Comparison of ENCODE assay signal across 9 mouse cellular contexts in genomic region chr7:100645147-100645546, GRCm38 (mm10). TPM values are rescaled to one million over a fixed set of nuclear protein-coding genes. Genes with fewer than 3 reads are reported as not detected.
DNase-seq lines count a peak whose midpoint lies in the region; ATAC-seq and TF ChIP-seq lines count a peak whose summit lies in the region.
"Had no signal": no experiment of that assay in that cellular context is flagged by ENCODE, and none has a peak within 500 bp of the region (broad histone marks: within the 10 kb centered on the region; RNA-seq: fewer than 3 reads in every experiment).

No protein-coding gene starts in this region.

- no peaks in the 10 kb centered on the region for H3K27me3 ChIP-seq in hindbrain, embryonic 14.5 days (ENCODE audit: control insufficient read depth, insufficient read depth, low read length)
- no peaks in the 10 kb centered on the region for H3K27me3 ChIP-seq in small intestine, adult 2 months (ENCODE audit: control insufficient read depth, insufficient read depth, low read length)
- H3K27me3 ChIP-seq: embryonic facial prominence, embryonic 12.5 days had no signal

- peak; percentile 21 for DNase-seq in ovary, postnatal 10 days (ENCODE audit: low spot score)
- DNase-seq in ovary, adult 18-20 months (ENCODE audit: low spot score) = no peak
- peak; percentile 57 for DNase-seq in c-Kit-negative CD71-positive TER-119-positive erythroid progenitor cells, embryonic 14.5 days (ENCODE audit: low read depth, low spot score)
- DNase-seq in fibroblast of lung, adult 2 months (ENCODE audit: low read depth) = peak; percentile 32
- peak; percentile 60 for DNase-seq in hindbrain, embryonic 14.5 days (ENCODE audit: low spot score)
- peak; percentile 75 for DNase-seq in left cerebral cortex, adult 11 months (ENCODE audit: low spot score)
- peak; percentile 77 for DNase-seq in lung, postnatal 25 days (ENCODE audit: low spot score)

- TF ChIP-seq CTCF in small intestine, adult 2 months (IDR thresholded peaks at IDR 0.05; ENCODE audit: extremely low read depth, insufficient read length, insufficient replicate concordance, low read depth, low read length) = peak; percentile 59; the same call in 1 of the 2 replicates

- no peak overlapping the region for H3K9ac ChIP-seq in hindbrain, embryonic 14.5 days
- H3K9ac ChIP-seq: embryonic facial prominence, embryonic 12.5 days had no signal

- no peak overlapping the region for H3K4me2 ChIP-seq in hindbrain, embryonic 14.5 days (replicated peaks)
- H3K4me2 ChIP-seq: embryonic facial prominence, embryonic 12.5 days had no signal

- no peaks in the 10 kb centered on the region for H3K4me1 ChIP-seq in hindbrain, embryonic 14.5 days (replicated peaks; ENCODE audit: control insufficient read depth, insufficient read depth, low read length)
- H3K4me1 ChIP-seq in small intestine, adult 2 months (ENCODE audit: control insufficient read depth, insufficient read depth, insufficient read length, low read length) = no peaks in the 10 kb centered on the region
- H3K4me1 ChIP-seq: embryonic facial prominence, embryonic 12.5 days had no signal

- TF ChIP-seq POLR2A in small intestine, adult 2 months (IDR thresholded peaks at IDR 0.05; ENCODE audit: low read depth, low read length) = no peak

- H3K4me3 ChIP-seq in hindbrain, embryonic 14.5 days (replicated peaks; ENCODE audit: low read length) = no peak overlapping the region
- no peak overlapping the region for H3K4me3 ChIP-seq in small intestine, adult 2 months (ENCODE audit: low read depth, low read length)
- H3K4me3 ChIP-seq: embryonic facial prominence, embryonic 12.5 days had no signal

- peaks cover 24% of the 10 kb centered on the region for H3K36me3 ChIP-seq in hindbrain, embryonic 14.5 days (replicated peaks; ENCODE audit: control insufficient read depth, insufficient read depth)
- peaks cover 10% of the 10 kb centered on the region for H3K36me3 ChIP-seq in small intestine, adult 2 months (ENCODE audit: control insufficient read depth, insufficient read depth, low read length)
- H3K36me3 ChIP-seq: embryonic facial prominence, embryonic 12.5 days had no signal

- H3K27ac ChIP-seq in hindbrain, embryonic 14.5 days = no peak overlapping the region
- no peak overlapping the region for H3K27ac ChIP-seq in small intestine, adult 2 months (ENCODE audit: insufficient read depth, low read depth, low read length)
- H3K27ac ChIP-seq: embryonic facial prominence, embryonic 12.5 days had no signal

- H3K9me3 ChIP-seq in hindbrain, embryonic 14.5 days (ENCODE audit: control insufficient read depth, low read length) = no peaks in the 10 kb centered on the region
- H3K9me3 ChIP-seq: embryonic facial prominence, embryonic 12.5 days had no signal

- peak; percentile 24; the same call in 1 of the 2 replicates for ATAC-seq in hindbrain, embryonic 14.5 days (ENCODE audit: low FRiP score)

- WGBS in hindbrain, embryonic 14.5 days = 31% methylated on average over 3 of the region's 3 CpGs
- 31% methylated on average over 3 of the region's 3 CpGs for WGBS in small intestine, adult 2 months

RNA-seq across cellular contexts. Expression of gene Plekhb1, which starts 17.1 kb away (rescaled TPM):
- polyA plus RNA-seq in hindbrain, embryonic 14.5 days (2014; fragmentation: Nextera tagmentation; extraction: Ambion mirVana) = 18.7 and 20.9 TPM in 2 replicates
- 8.2 and 18.4 TPM in 2 replicates for polyA plus RNA-seq in small intestine, adult 2 months (2012; rRNA removed)

RNA-seq across cellular contexts. Expression of gene Mrpl48, which starts 37.0 kb away (rescaled TPM):
- polyA plus RNA-seq in hindbrain, embryonic 14.5 days (2014; fragmentation: Nextera tagmentation; extraction: Ambion mirVana) = 86.0 and 89.5 TPM in 2 replicates
- 7.8 and 8.0 TPM in 2 replicates for polyA plus RNA-seq in small intestine, adult 2 months (2012; rRNA removed)

RNA-seq across cellular contexts. Expression of gene Rab6a, which starts 37.9 kb away (rescaled TPM):
- polyA plus RNA-seq in hindbrain, embryonic 14.5 days (2014; fragmentation: Nextera tagmentation; extraction: Ambion mirVana) = 321 and 383 TPM in 2 replicates
- polyA plus RNA-seq in small intestine, adult 2 months (2012; rRNA removed) = 28.5 and 44.3 TPM in 2 replicates
